Mouse (Mus musculus): Measurements from ENCODE around the gene Rbm34.

DNA sequence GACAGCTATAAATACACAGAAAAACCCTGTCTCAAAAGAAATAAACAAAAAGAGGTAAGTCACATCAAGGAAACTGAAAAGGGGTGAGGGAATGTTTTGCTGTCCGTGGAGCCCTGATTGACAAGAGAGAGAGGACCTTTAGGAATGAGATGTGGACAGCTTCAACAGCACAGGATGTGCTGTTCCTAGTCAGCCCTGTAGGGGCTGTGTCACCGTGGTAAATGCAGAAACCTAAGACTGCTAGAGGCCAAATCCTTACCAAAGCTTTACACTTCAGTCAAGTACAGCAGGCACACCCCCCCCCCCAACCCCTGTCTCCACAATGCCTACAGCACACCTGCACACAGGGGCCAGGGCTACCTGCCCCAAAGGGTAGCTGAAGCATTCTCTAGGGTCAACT is 39.2 kb downstream of the Rbm34 start:
- TF ChIP-seq CTCF (IDR thresholded peaks at IDR 0.05; ENCODE audit: low read depth, low read length) (no peak), POLR2A (IDR thresholded peaks at IDR 0.05; ENCODE audit: borderline replicate concordance, low read depth, low read length) (no peak)
